8 mouse cellular contexts compared by ENCODE assay signal in the genomic region with DNA sequence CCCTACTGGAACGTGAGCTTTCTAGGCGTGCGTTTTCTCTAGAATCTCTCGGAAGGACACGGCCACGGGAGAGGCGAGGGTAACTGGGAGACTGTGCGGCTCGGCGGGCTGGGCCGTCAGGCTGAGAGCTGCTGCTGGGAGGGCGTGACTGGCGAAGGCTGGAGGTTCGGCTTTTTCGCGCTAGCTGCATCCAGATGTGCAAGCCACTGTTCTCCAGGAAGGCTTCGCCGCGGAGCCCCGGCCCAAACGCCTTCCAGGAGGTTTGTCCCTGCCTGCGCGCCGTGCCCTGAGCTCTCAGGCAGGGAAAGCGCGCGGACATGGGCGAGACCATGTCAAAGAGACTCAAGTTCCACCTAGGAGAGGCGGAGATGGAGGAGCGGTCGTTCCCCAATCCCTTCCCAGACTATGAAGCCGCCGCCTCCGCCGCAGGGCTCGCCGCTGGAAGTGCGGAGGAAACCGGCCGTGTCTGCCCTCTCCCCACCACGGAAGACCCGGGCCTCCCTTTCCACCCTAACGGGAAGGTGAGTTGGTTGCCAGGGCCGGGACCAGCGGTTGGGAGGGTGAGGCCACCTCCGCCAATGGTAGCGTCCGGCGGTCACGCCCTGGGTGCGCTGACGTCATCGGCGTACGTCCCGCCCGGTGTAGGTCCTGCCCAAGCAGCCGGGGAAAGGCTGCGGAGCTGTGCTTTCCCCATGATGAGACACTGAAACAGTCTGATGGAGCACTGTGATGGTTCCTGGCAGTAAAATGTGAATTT. TPM values are rescaled to one million over a fixed set of nuclear protein-coding genes. Genes with fewer than 3 reads are reported as not detected.
DNase-seq lines count a peak whose midpoint lies in the region; ATAC-seq and TF ChIP-seq lines count a peak whose summit lies in the region.

No protein-coding gene starts in this region.

- no peak; the same call in 1 of the 2 replicates for TF ChIP-seq POLR2A in bone marrow macrophage, adult 2 months (IDR thresholded peaks at IDR 0.05; ENCODE audit: borderline replicate concordance, low read depth, low read length)
- peak; percentile 97 for TF ChIP-seq POLR2A in embryonic fibroblast, embryonic 13.5 days (IDR thresholded peaks at IDR 0.05; ENCODE audit: low read depth, low read length)

- H3K9ac ChIP-seq in kidney, embryonic 14.5 days (ENCODE audit: low read depth, low read length) = peak overlapping the region; percentile 77
- H3K9ac ChIP-seq in limb, embryonic 15.5 days = peak overlapping the region; percentile 76

- no peaks in the 10 kb centered on the region for H3K9me3 ChIP-seq in kidney, embryonic 14.5 days (ENCODE audit: control insufficient read depth, low read length)
- H3K9me3 ChIP-seq in limb, embryonic 15.5 days = no peaks in the 10 kb centered on the region

- peak; percentile 99 for DNase-seq in A20 (ENCODE audit: low read depth, low spot score)
- DNase-seq in heart, adult 9 months (ENCODE audit: low spot score in 2 of 2) = peak; percentile 96 to 97
- DNase-seq in monocyte, adult 2 months (ENCODE audit: low read depth in 1 of 2, low spot score in 2 of 2) = peak; percentile 87 to 91
- DNase-seq in spleen, postnatal 36 days (ENCODE audit: low spot score in 2 of 2) = peak; percentile 92 to 94

- ATAC-seq in kidney, embryonic 14.5 days (ENCODE audit: low FRiP score, low TSS enrichment) = peak; percentile 99
- peak; percentile 100 for ATAC-seq in limb, embryonic 15.5 days (ENCODE audit: insufficient number of reproducible peaks, low FRiP score, low TSS enrichment, low read depth)

- H3K4me1 ChIP-seq in bone marrow macrophage, adult 2 months (ENCODE audit: control insufficient read depth, insufficient read depth, low read length) = peaks cover 9% of the 10 kb centered on the region
- H3K4me1 ChIP-seq in embryonic fibroblast, embryonic 13.5 days (ENCODE audit: control insufficient read depth, insufficient read depth, low read length) = no peaks in the 10 kb centered on the region
- no peaks in the 10 kb centered on the region for H3K4me1 ChIP-seq in kidney, embryonic 14.5 days (ENCODE audit: control insufficient read depth, insufficient read depth, low read length)
- peaks cover 4% of the 10 kb centered on the region; the same call in 1 of the 2 replicates for H3K4me1 ChIP-seq in limb, embryonic 15.5 days

- H3K4me3 ChIP-seq in bone marrow macrophage, adult 2 months (ENCODE audit: insufficient read depth, low read length) = peak overlapping the region; percentile 88
- H3K4me3 ChIP-seq in embryonic fibroblast, embryonic 13.5 days (ENCODE audit: insufficient read depth, low read length) = peak overlapping the region; percentile 79
- peak overlapping the region; percentile 75 for H3K4me3 ChIP-seq in kidney, embryonic 14.5 days (ENCODE audit: low read length)
- peak overlapping the region; percentile 69 for H3K4me3 ChIP-seq in limb, embryonic 15.5 days

- H3K4me2 ChIP-seq in kidney, embryonic 14.5 days (replicated peaks; ENCODE audit: low read depth, low read length) = peak overlapping the region; percentile 67
- peak overlapping the region; percentile 59 for H3K4me2 ChIP-seq in limb, embryonic 15.5 days

- under 1% methylated on average over 59 of the region's 59 CpGs for WGBS in kidney, embryonic 14.5 days
- WGBS in limb, embryonic 15.5 days = under 1% methylated on average over 59 of the region's 59 CpGs

- H3K27ac ChIP-seq in bone marrow macrophage, adult 2 months (ENCODE audit: insufficient read depth, low read depth, low read length) = peak overlapping the region; percentile 89
- H3K27ac ChIP-seq in embryonic fibroblast, embryonic 13.5 days (ENCODE audit: insufficient read depth, low read length) = peak overlapping the region; percentile 82
- H3K27ac ChIP-seq in kidney, embryonic 14.5 days (ENCODE audit: low read depth, low read length) = peak overlapping the region; percentile 94
- H3K27ac ChIP-seq in limb, embryonic 15.5 days = peak overlapping the region; percentile 97

- no peaks in the 10 kb centered on the region for H3K27me3 ChIP-seq in kidney, embryonic 14.5 days (ENCODE audit: control insufficient read depth, insufficient read depth, low read length)
- H3K27me3 ChIP-seq in limb, embryonic 15.5 days = no peaks in the 10 kb centered on the region

- no peaks in the 10 kb centered on the region for H3K36me3 ChIP-seq in kidney, embryonic 14.5 days (ENCODE audit: control insufficient read depth, insufficient read depth, low read length)
- no peaks in the 10 kb centered on the region for H3K36me3 ChIP-seq in limb, embryonic 15.5 days

- TF ChIP-seq CTCF in bone marrow macrophage, adult 2 months (IDR thresholded peaks at IDR 0.05; ENCODE audit: low read depth, low read length) = no peak
- TF ChIP-seq CTCF in embryonic fibroblast, embryonic 13.5 days (IDR thresholded peaks at IDR 0.05; ENCODE audit: borderline replicate concordance, insufficient read depth, low read length) = no peak

RNA-seq across cellular contexts. Expression of a gene that starts 0.6 kb away (rescaled TPM):
- 13.8 and 15.8 TPM in 2 replicates for polyA plus RNA-seq in bone marrow macrophage, adult 2 months (2012; ENCODE audit: insufficient read depth, insufficient read length, missing spikeins)
- 17.3 and 23.2 TPM in 2 replicates for polyA plus RNA-seq in embryonic fibroblast, embryonic 13.5 days (2011; ENCODE audit: insufficient read length, low read depth, missing spikeins)
- polyA plus RNA-seq in kidney, embryonic 14.5 days (2014; fragmentation: Nextera tagmentation; extraction: Ambion mirVana) = 24.3 and 37.7 TPM in 2 replicates
- polyA plus RNA-seq in limb, embryonic 15.5 days (2015; fragmentation: Nextera tagmentation; extraction: Ambion mirVana) = 22.6 and 22.9 TPM in 2 replicates

RNA-seq across cellular contexts. Expression of a gene that starts 11.0 kb away (rescaled TPM):
- 3.6 and 3.9 TPM in 2 replicates for polyA plus RNA-seq in bone marrow macrophage, adult 2 months (2012; ENCODE audit: insufficient read depth, insufficient read length, missing spikeins)
- 6.5 and 7.1 TPM in 2 replicates for polyA plus RNA-seq in embryonic fibroblast, embryonic 13.5 days (2011; ENCODE audit: insufficient read length, low read depth, missing spikeins)
- polyA plus RNA-seq in kidney, embryonic 14.5 days (2014; fragmentation: Nextera tagmentation; extraction: Ambion mirVana) = 22.8 and 26.3 TPM in 2 replicates
- 10.9 and 11.4 TPM in 2 replicates for polyA plus RNA-seq in limb, embryonic 15.5 days (2015; fragmentation: Nextera tagmentation; extraction: Ambion mirVana)

Comparison
In these comparisons a context has a peak if more than half of its experiments do, and no peak if none do; other contexts are left out.
1. Peak in every context shown above with its lines: DNase-seq, ATAC-seq, H3K4me3 ChIP-seq and H3K27ac ChIP-seq.